Mouse (Mus musculus) CH12.LX (cell line): ENCODE measurements around the gene Mfsd4a.

Experiments
- CTCF ChIP-seq, 2 experiments: IDR thresholded peaks in 1 of 2; conservative IDR thresholded peaks in 1 of 2; 2 replicates each; pipeline ENCODE4 v1.5.1; 2011 to 2012; ENCODE audit warnings: low read depth in 2 of 2, low read length in 2 of 2, improper control_type of control experiment in 1 of 2, inconsistent platforms in 1 of 2, mild to moderate bottlenecking in 1 of 2, moderate library complexity in 1 of 2
- GABPA ChIP-seq: IDR thresholded peaks from 2 replicates; pipeline ENCODE4 v1.6.1; 2012; ENCODE audit warnings: low read depth, low read length, improper control_type of control experiment, inconsistent platforms; ENCODE audit not compliant: insufficient replicate concordance
- MAFK ChIP-seq: IDR thresholded peaks from 2 replicates; pipeline ENCODE4 v1.6.1; 2011; ENCODE audit warnings: low read length, improper control_type of control experiment; ENCODE audit not compliant: insufficient replicate concordance
- MXI1 ChIP-seq: IDR thresholded peaks from 2 replicates; pipeline ENCODE4 v1.6.1; 2011; ENCODE audit warnings: mild to moderate bottlenecking, low read depth, low read length, improper control_type of control experiment
- POLR2A ChIP-seq: IDR thresholded peaks from 2 replicates; pipeline ENCODE4 v1.6.1; 2011; ENCODE audit warnings: low read depth, mild to moderate bottlenecking, improper control_type of control experiment, low read length
- ZC3H11A ChIP-seq: IDR thresholded peaks from 2 replicates; pipeline ENCODE4 v1.6.1; 2012; ENCODE audit warnings: low read depth, mild to moderate bottlenecking, inconsistent platforms, low read length, improper control_type of control experiment

- TF ChIP-seq ZC3H11A (no peak), POLR2A (no peak), GABPA (no peak), MXI1 (no peak), MAFK (no peak), CTCF (conservative IDR thresholded peaks at IDR 0.05 in 1 of 2, IDR thresholded peaks at IDR 0.05 in 1 of 2; ENCODE audit: low read depth in 2 of 2, low read length in 2 of 2) (no peak)
Observed at GRCm38 (mm10) chr1:132006721-132007120, 61.1 kb downstream of the Mfsd4a start.
